Mouse (Mus musculus): ENCODE results near the gene Sap30l. TPM values are rescaled to one million over a fixed set of nuclear protein-coding genes. Genes with fewer than 3 reads are reported as not detected.

Sap30l gene
- polyA plus RNA-seq, 2 experiments = 20.7 to 31.4 TPM

GRCm38 (mm10) chr11:57809017-57809731 is 7.7 kb downstream of the Sap30l start:
- H3K4me3 ChIP-seq (replicated peaks; ENCODE audit: low read length) = no peak overlapping the region
- no peak overlapping the region for H3K27ac ChIP-seq (replicated peaks; ENCODE audit: low read depth, low read length)
- H3K36me3 ChIP-seq (ENCODE audit: control insufficient read depth, insufficient read depth, low read length) = peaks cover 56% of the 10 kb centered on the region
- ATAC-seq (ENCODE audit: low FRiP score, low read depth) (no peak), DNase-seq (ENCODE audit: low spot score) (no peak)
- H3K4me1 ChIP-seq (ENCODE audit: control insufficient read depth, insufficient read depth, low read length) = no peaks in the 10 kb centered on the region
- no peaks in the 10 kb centered on the region for H3K27me3 ChIP-seq (ENCODE audit: control insufficient read depth, insufficient read depth, low read length)
- 90% methylated on average over 17 of the region's 17 CpGs for WGBS
- no peaks in the 10 kb centered on the region for H3K9me3 ChIP-seq (ENCODE audit: control insufficient read depth, low read length)
- no peak for TF ChIP-seq POLR2A (IDR thresholded peaks at IDR 0.05; ENCODE audit: borderline replicate concordance, extremely low read depth, insufficient read depth, insufficient read length)
- no peak overlapping the region for H3K9ac ChIP-seq (ENCODE audit: low read depth, low read length, severe bottlenecking)
- no peak overlapping the region for H3K4me2 ChIP-seq (replicated peaks; ENCODE audit: low read depth, low read length, severe bottlenecking)

- Histone ChIP-seq H3K36me3 (ENCODE audit: control insufficient read depth, insufficient read depth, low read length) (peaks cover 56% of the 10 kb centered on the region), H3K27me3 (ENCODE audit: control insufficient read depth, insufficient read depth, low read length) (no peaks in the 10 kb centered on the region), H3K4me1 (ENCODE audit: control insufficient read depth, insufficient read depth, low read length) (no peaks in the 10 kb centered on the region), H3K9ac (ENCODE audit: low read depth, low read length, severe bottlenecking) (no peak overlapping the region), H3K9me3 (ENCODE audit: control insufficient read depth, low read length) (no peaks in the 10 kb centered on the region), H3K4me2 (replicated peaks; ENCODE audit: low read depth, low read length, severe bottlenecking) (no peak overlapping the region), H3K27ac (replicated peaks; ENCODE audit: low read depth, low read length) (no peak overlapping the region), H3K4me3 (replicated peaks; ENCODE audit: low read length) (no peak overlapping the region)
- TF ChIP-seq POLR2A (IDR thresholded peaks at IDR 0.05; ENCODE audit: borderline replicate concordance, extremely low read depth, insufficient read depth, insufficient read length) = no peak
- ATAC-seq (ENCODE audit: low FRiP score, low read depth) = no peak
- DNase-seq (ENCODE audit: low spot score) = no peak
- 88% methylated on average over 8 of the region's 8 CpGs for WGBS
These were observed 8.3 kb downstream of the Sap30l start for GRCm38 (mm10) chr11:57809732-57810098.

GRCm38 (mm10) chr11:57811006-57811405 is 9.6 kb downstream of the Sap30l start:
- ATAC-seq (ENCODE audit: low FRiP score, low read depth) (no peak), DNase-seq (ENCODE audit: low spot score) (no peak)
- no peaks in the 10 kb centered on the region for H3K9me3 ChIP-seq (ENCODE audit: control insufficient read depth, low read length)
- H3K36me3 ChIP-seq (ENCODE audit: control insufficient read depth, insufficient read depth, low read length) = peaks cover 55% of the 10 kb centered on the region
- H3K27ac ChIP-seq (replicated peaks; ENCODE audit: low read depth, low read length) = no peak overlapping the region
- no peak overlapping the region for H3K4me2 ChIP-seq (replicated peaks; ENCODE audit: low read depth, low read length, severe bottlenecking)
- WGBS = 79% methylated on average over 7 of the region's 7 CpGs
- H3K9ac ChIP-seq (ENCODE audit: low read depth, low read length, severe bottlenecking) = no peak overlapping the region
- H3K4me1 ChIP-seq (ENCODE audit: control insufficient read depth, insufficient read depth, low read length) = no peaks in the 10 kb centered on the region
- H3K4me3 ChIP-seq (replicated peaks; ENCODE audit: low read length) = no peak overlapping the region
- TF ChIP-seq POLR2A (IDR thresholded peaks at IDR 0.05; ENCODE audit: borderline replicate concordance, extremely low read depth, insufficient read depth, insufficient read length) = no peak
- H3K27me3 ChIP-seq (ENCODE audit: control insufficient read depth, insufficient read depth, low read length) = no peaks in the 10 kb centered on the region

GRCm38 (mm10) chr11:57812212-57812611 is 10.8 kb downstream of the Sap30l start:
- ATAC-seq (ENCODE audit: low FRiP score, low read depth) = no peak
- DNase-seq (ENCODE audit: low spot score) = no peak
- peaks cover 47% of the 10 kb centered on the region for H3K36me3 ChIP-seq (ENCODE audit: control insufficient read depth, insufficient read depth, low read length)
- TF ChIP-seq POLR2A (IDR thresholded peaks at IDR 0.05; ENCODE audit: borderline replicate concordance, extremely low read depth, insufficient read depth, insufficient read length) = no peak
- H3K9ac ChIP-seq (ENCODE audit: low read depth, low read length, severe bottlenecking) = no peak overlapping the region
- no peaks in the 10 kb centered on the region for H3K4me1 ChIP-seq (ENCODE audit: control insufficient read depth, insufficient read depth, low read length)
- WGBS = 96% methylated on average over 8 of the region's 8 CpGs
- no peak overlapping the region for H3K4me3 ChIP-seq (replicated peaks; ENCODE audit: low read length)
- no peak overlapping the region for H3K27ac ChIP-seq (replicated peaks; ENCODE audit: low read depth, low read length)
- no peaks in the 10 kb centered on the region for H3K27me3 ChIP-seq (ENCODE audit: control insufficient read depth, insufficient read depth, low read length)
- no peaks in the 10 kb centered on the region for H3K9me3 ChIP-seq (ENCODE audit: control insufficient read depth, low read length)
- no peak overlapping the region for H3K4me2 ChIP-seq (replicated peaks; ENCODE audit: low read depth, low read length, severe bottlenecking)

- DNase-seq (ENCODE audit: low spot score) (no peak), ATAC-seq (ENCODE audit: low FRiP score, low read depth) (no peak)
- Histone ChIP-seq H3K9me3 (ENCODE audit: control insufficient read depth, low read length) (no peaks in the 10 kb centered on the region), H3K9ac (ENCODE audit: low read depth, low read length, severe bottlenecking) (no peak overlapping the region), H3K4me2 (replicated peaks; ENCODE audit: low read depth, low read length, severe bottlenecking) (no peak overlapping the region), H3K36me3 (ENCODE audit: control insufficient read depth, insufficient read depth, low read length) (peaks cover 37% of the 10 kb centered on the region), H3K27ac (replicated peaks; ENCODE audit: low read depth, low read length) (no peak overlapping the region), H3K4me1 (ENCODE audit: control insufficient read depth, insufficient read depth, low read length) (no peaks in the 10 kb centered on the region), H3K27me3 (ENCODE audit: control insufficient read depth, insufficient read depth, low read length) (no peaks in the 10 kb centered on the region), H3K4me3 (replicated peaks; ENCODE audit: low read length) (no peak overlapping the region)
- TF ChIP-seq POLR2A (IDR thresholded peaks at IDR 0.05; ENCODE audit: borderline replicate concordance, extremely low read depth, insufficient read depth, insufficient read length) = no peak
- WGBS = 87% methylated on average over 3 of the region's 3 CpGs
These were observed 12.2 kb downstream of the Sap30l start for GRCm38 (mm10) chr11:57813641-57814040.
